Mouse (Mus musculus): Measurements from ENCODE around the gene Zfp991.
"Not testable (repeated sequence)": the region's sequence is repeated elsewhere in the genome, so short reads cannot be mapped to it uniquely, and the experiment has no call there.

- not testable (repeated sequence) for TF ChIP-seq GATA1 (IDR thresholded peaks at IDR 0.05; ENCODE audit: borderline replicate concordance, low read length); FLI1 (IDR thresholded peaks at IDR 0.05; ENCODE audit: low read length)
These were observed 44.5 kb downstream of the Zfp991 start for GRCm38 (mm10) chr4:147176279-147176880.

All from megakaryocyte, embryonic 14.5 days (primary cell).